In genomic region chr11:60065267-60065666, GRCm38 (mm10) we compare ENCODE assay signal across 15 mouse cellular contexts.
"Had no signal": no experiment of that assay in that cellular context is flagged by ENCODE, and none has a peak within 500 bp of the region (broad histone marks: within the 10 kb centered on the region; RNA-seq: fewer than 3 reads in every experiment).

No protein-coding gene starts in this region.

- H3K36me3 ChIP-seq: neural tube, embryonic 13.5 days; stomach, embryonic 15.5 days had no signal

- H3K4me3 ChIP-seq: layer of hippocampus, adult 2 months; left cerebral cortex, adult 2 months; neural tube, embryonic 13.5 days; stomach, embryonic 15.5 days had no signal

- H3K27me3 ChIP-seq: neural tube, embryonic 13.5 days; stomach, embryonic 15.5 days had no signal

- H3K9ac ChIP-seq: liver, embryonic 14.5 days; neural tube, embryonic 13.5 days; stomach, embryonic 15.5 days had no signal

- H3K4me1 ChIP-seq: neural tube, embryonic 13.5 days; stomach, embryonic 15.5 days had no signal

- H3K4me2 ChIP-seq: neural tube, embryonic 13.5 days; stomach, embryonic 15.5 days had no signal

- ATAC-seq: midbrain, embryonic 16.5 days had no signal

- H3K9me3 ChIP-seq: neural tube, embryonic 13.5 days; stomach, embryonic 15.5 days had no signal

- DNase-seq: kidney, adult 8-10 months; kidney, postnatal 10 days; kidney, postnatal 4 days; lung, adult 18-20 months; retina, postnatal 1 day; right cerebral cortex, postnatal 4 days; spleen, adult 18-20 months; thymus, adult 2 months; thymus, postnatal 25 days had no signal

- H3K27ac ChIP-seq: layer of hippocampus, adult 2 months; left cerebral cortex, adult 2 months; liver, embryonic 14.5 days; neural tube, embryonic 13.5 days; stomach, embryonic 15.5 days had no signal
